Mouse (Mus musculus) testis, adult 2 months (tissue): ENCODE results near the gene Nfyc. TPM values are rescaled to one million over a fixed set of nuclear protein-coding genes. Genes with fewer than 3 reads are reported as not detected.

ENCODE experiments used
- H3K27ac ChIP-seq: fragments of 200-500 bp; 2 replicates; pipeline ENCODE4 v1.5.1; 2012; ENCODE audit warnings: low read depth, low read length; ENCODE audit not compliant: control insufficient read depth, insufficient read depth
- H3K27me3 ChIP-seq: fragments of 200-500 bp; 2 replicates; pipeline ENCODE4 v1.6.1; 2012; ENCODE audit warnings: mild to moderate bottlenecking, low read length, moderate library complexity; ENCODE audit not compliant: control insufficient read depth, insufficient read depth
- H3K36me3 ChIP-seq: fragments of 200-500 bp; 2 replicates; pipeline ENCODE4 v1.6.1; 2012; ENCODE audit warnings: mild to moderate bottlenecking, low read length; ENCODE audit not compliant: control insufficient read depth, insufficient read depth
- H3K4me1 ChIP-seq: fragments of 200-500 bp; 2 replicates; pipeline ENCODE4 v1.6.1; 2012; ENCODE audit warnings: low read length; ENCODE audit not compliant: control insufficient read depth, insufficient read depth
- H3K4me3 ChIP-seq: fragments of 200-500 bp; 2 replicates; pipeline ENCODE4 v1.5.1; 2012; ENCODE audit warnings: low read depth, mild to moderate bottlenecking, low read length, moderate library complexity, mixed read lengths; ENCODE audit not compliant: control insufficient read depth
- CTCF ChIP-seq: fragments of 200-500 bp; IDR thresholded peaks from 2 replicates; pipeline ENCODE4 v1.5.1; 2012; ENCODE audit warnings: low read depth, mild to moderate bottlenecking, inconsistent platforms, low read length, moderate library complexity; ENCODE audit not compliant: control insufficient read depth, insufficient read depth, insufficient replicate concordance
- POLR2A ChIP-seq: fragments of 200-500 bp; IDR thresholded peaks from 2 replicates; pipeline ENCODE4 v1.6.1; 2012; ENCODE audit warnings: low read depth, mild to moderate bottlenecking, inconsistent platforms, low read length, moderate library complexity; ENCODE audit not compliant: control insufficient read depth
- polyA plus RNA-seq: library from polyadenylated mRNA; depleted of rRNA; stranded (reverse); fragments of >200 nt; gene quantifications from 2 replicates; pipeline ENCODE4 v1.2.3, GENCODE M21; 2012; rRNA removed

Nfyc gene
- polyA plus RNA-seq, 1 experiment, result 70.3 TPM

GRCm38 (mm10) chr4:120712236-120712635 lies 119.1 kb downstream of the Nfyc start:
- H3K4me3 ChIP-seq, result no peak overlapping the region
- H3K27ac ChIP-seq, result no peak overlapping the region
- H3K27me3 ChIP-seq, result no peaks in the 10 kb centered on the region
- H3K4me1 ChIP-seq, result peaks cover 4% of the 10 kb centered on the region; the same call in 1 of the 2 replicates
- TF ChIP-seq CTCF (no peak), POLR2A (no peak)
- no peaks in the 10 kb centered on the region for H3K36me3 ChIP-seq

Other genes with a start within 250 kb of the Nfyc start
- gene Gm8439, start 242.8 kb downstream of the Nfyc start, polyA plus RNA-seq, result 1.3 TPM in 1 of 2 replicates, not detected in the other
- 11.4 and 17.4 TPM in 2 replicates for gene Cited4, start 165.0 kb downstream of the Nfyc start, polyA plus RNA-seq
- gene Kcnq4, start 83.0 kb downstream of the Nfyc start, polyA plus RNA-seq, result 1.6 and 2.2 TPM in 2 replicates
- gene Rims3, start 23.2 kb upstream of the Nfyc start, polyA plus RNA-seq, result 3.3 and 4.0 TPM in 2 replicates
- 10.6 and 10.9 TPM in 2 replicates for gene Exo5, start 93.4 kb upstream of the Nfyc start, polyA plus RNA-seq
- 1.8 and 2.4 TPM in 2 replicates for gene Zfp69, start 120.1 kb upstream of the Nfyc start, polyA plus RNA-seq
- gene Smap2, start 185.7 kb upstream of the Nfyc start, polyA plus RNA-seq, result 14.1 and 17.2 TPM in 2 replicates
- 0.04 and 0.10 TPM in 2 replicates for gene Col9a2, start 207.8 kb upstream of the Nfyc start, polyA plus RNA-seq